Mouse (Mus musculus) central nervous system, embryonic 11.5 days (tissue): ENCODE data around the gene C2cd5. TPM values are rescaled to one million over a fixed set of nuclear protein-coding genes. Genes with fewer than 3 reads are reported as not detected.

Experiments
- polyA plus RNA-seq: library from polyadenylated mRNA; depleted of rRNA; stranded (reverse); fragments of >200 nt; gene quantifications from 2 replicates; pipeline ENCODE4 v1.2.3, GENCODE M21; 2012; rRNA removed

C2cd5 gene
- 55.7 and 64.3 TPM in 2 replicates for polyA plus RNA-seq

GRCm38 (mm10) chr6:143099681-143100382, at the start of gene C2cd5:
TSS of gene C2cd5 (minus strand) at chr6:143100141.

DNA sequence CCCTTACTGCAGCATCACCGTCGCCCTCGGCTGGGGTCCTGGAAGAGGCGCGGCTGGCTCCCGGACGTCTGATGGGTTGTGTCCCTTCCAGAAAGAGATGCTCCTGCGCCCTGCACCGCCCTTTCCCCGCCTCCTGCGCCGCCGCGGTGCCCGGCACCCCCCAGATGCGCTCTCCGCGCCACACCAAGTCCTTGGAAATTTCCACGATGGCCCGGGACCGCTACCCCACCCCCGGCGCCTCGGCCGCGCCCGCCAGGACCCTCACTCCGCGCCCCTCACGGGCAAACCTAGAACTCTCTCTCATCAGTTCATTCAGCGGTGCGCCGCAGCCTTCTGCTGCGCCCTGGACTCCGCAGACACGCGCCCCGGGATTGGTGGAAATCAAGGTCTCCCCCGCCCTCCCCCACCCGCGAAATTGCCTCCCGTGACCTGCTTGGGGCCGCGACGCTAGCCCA, 135.8 kb downstream of the C2cd5 start, which contains the start of gene St8sia1:
TSS of gene St8sia1 (minus strand) at position 377 of the 455 bp plus-strand sequence.

Other genes starting within 250 kb of the C2cd5 start
- gene St8sia1, start 135.7 kb downstream of the C2cd5 start, polyA plus RNA-seq, result 6.4 and 8.4 TPM in 2 replicates
- 49.2 and 65.9 TPM in 2 replicates for gene Etnk1, start 67.1 kb upstream of the C2cd5 start, polyA plus RNA-seq